Mouse (Mus musculus) spleen, adult 2 months (tissue): ENCODE measurements at regions not wholly inside any gene's neighbourhood (a gene's known extent, or its start where the extent isn't known, plus 50 kb on each side); places are given as distances from the start of the nearest gene placed in this dataset.

Source experiments
- DNase-seq, 2 experiments: peaks; one replicate each; pipeline versions ENCODE4 v3.0.0 to v3.0.0-alpha.2; 2012 to 2021; ENCODE audit warnings: low spot score in 2 of 2, low read depth in 1 of 2
- H3K27ac ChIP-seq: fragments of 200-500 bp; 2 replicates; pipeline ENCODE4 v1.5.1; 2012; ENCODE audit warnings: low read length, inconsistent platforms; ENCODE audit not compliant: insufficient read depth
- H3K27me3 ChIP-seq: fragments of 200-500 bp; 2 replicates; pipeline ENCODE4 v1.6.1; 2012; ENCODE audit warnings: mild to moderate bottlenecking, moderate library complexity, low read length, inconsistent platforms; ENCODE audit not compliant: control insufficient read depth, insufficient read depth
- H3K36me3 ChIP-seq: fragments of 200-500 bp; 2 replicates; pipeline ENCODE4 v1.6.1; 2012; ENCODE audit warnings: mild to moderate bottlenecking, low read length, inconsistent platforms; ENCODE audit not compliant: control insufficient read depth, insufficient read depth
- H3K4me1 ChIP-seq: fragments of 200-500 bp; 2 replicates; pipeline ENCODE4 v1.6.1; 2011; ENCODE audit warnings: inconsistent platforms; ENCODE audit not compliant: control insufficient read depth, insufficient read depth, insufficient read length
- H3K4me3 ChIP-seq: fragments of 200-500 bp; 2 replicates; pipeline ENCODE4 v1.5.1; 2011; ENCODE audit warnings: mild to moderate bottlenecking, inconsistent platforms; ENCODE audit not compliant: insufficient read depth, insufficient read length; ENCODE audit errors: extremely low read depth
- CTCF ChIP-seq: fragments of 200-500 bp; IDR thresholded peaks from 2 replicates; pipeline ENCODE4 v1.5.1; 2011; ENCODE audit warnings: mild to moderate bottlenecking, inconsistent platforms; ENCODE audit not compliant: insufficient read depth, insufficient read length, insufficient replicate concordance; ENCODE audit errors: extremely low read depth
- POLR2A ChIP-seq: fragments of 200-500 bp; IDR thresholded peaks from 2 replicates; pipeline ENCODE4 v1.6.1; 2011; ENCODE audit warnings: low read depth, low read length, inconsistent platforms
- WGBS: fragments of 180-500 bp; shearing (Covaris S2); methylation state at CpG from one replicate; pipeline ENCODE4 v1.1.7; 2018; 5-methylcytosine and 5-hydroxymethylcytosine counted together

GRCm38 (mm10) chr3:142963818-142964372 lies 82.1 kb upstream of the Pkn2 start:
- Histone ChIP-seq H3K4me3 (no peak overlapping the region), H3K27me3 (no peaks in the 10 kb centered on the region), H3K36me3 (no peaks in the 10 kb centered on the region), H3K4me1 (no peaks in the 10 kb centered on the region), H3K27ac (no peak overlapping the region)
- TF ChIP-seq CTCF = no peak
- no peak for DNase-seq
- 87% methylated on average over 4 of the region's 4 CpGs for WGBS

- no peak for TF ChIP-seq POLR2A
- no peak for TF ChIP-seq CTCF
- WGBS = 87% methylated on average over 8 of the region's 8 CpGs
- Histone ChIP-seq H3K27ac (no peak overlapping the region), H3K36me3 (no peaks in the 10 kb centered on the region), H3K4me3 (no peak overlapping the region), H3K27me3 (no peaks in the 10 kb centered on the region), H3K4me1 (no peaks in the 10 kb centered on the region)
- no peak for DNase-seq
Observed at GRCm38 (mm10) chr3:142957768-142958167, 76.0 kb upstream of the Pkn2 start.

- Histone ChIP-seq H3K36me3 (no peaks in the 10 kb centered on the region), H3K27ac (no peak overlapping the region), H3K4me3 (no peak overlapping the region), H3K4me1 (no peaks in the 10 kb centered on the region), H3K27me3 (no peaks in the 10 kb centered on the region)
- TF ChIP-seq POLR2A = no peak
- peak; percentile 18; the same call in 1 of the 2 replicates for TF ChIP-seq CTCF
- 55% methylated on average over 7 of the region's 7 CpGs for WGBS
- DNase-seq = peak; percentile 7 to 48
Observed at GRCm38 (mm10) chr3:142948771-142949170, 67.0 kb upstream of the Pkn2 start.

- Histone ChIP-seq H3K4me3 (no peak overlapping the region), H3K27me3 (no peaks in the 10 kb centered on the region), H3K4me1 (no peaks in the 10 kb centered on the region), H3K27ac (no peak overlapping the region), H3K36me3 (no peaks in the 10 kb centered on the region)
- 74% methylated on average over 6 of the region's 6 CpGs for WGBS
- DNase-seq = no peak
- no peak for TF ChIP-seq POLR2A
- no peak for TF ChIP-seq CTCF
Observed at GRCm38 (mm10) chr3:142941319-142942024, 59.7 kb upstream of the Pkn2 start.

GRCm38 (mm10) chr3:142940874-142941273 lies 59.1 kb upstream of the Pkn2 start:
- TF ChIP-seq POLR2A (no peak), CTCF (no peak)
- H3K4me3 ChIP-seq = no peak overlapping the region
- 0 out of 2 replicates have a peak, but pooled peaks cover 2% of the 10 kb centered on the region for H3K4me1 ChIP-seq
- no peaks in the 10 kb centered on the region for H3K27me3 ChIP-seq
- no peak overlapping the region for H3K27ac ChIP-seq
- no peaks in the 10 kb centered on the region for H3K36me3 ChIP-seq
- DNase-seq = no peak
- 81% methylated on average over 5 of the region's 5 CpGs for WGBS

- WGBS = 90% methylated on average over 1 of the region's 1 CpGs
- no peak overlapping the region for H3K4me3 ChIP-seq
Observed at GRCm38 (mm10) chr3:142939773-142940172, 58.0 kb upstream of the Pkn2 start.

GRCm38 (mm10) chr3:142935949-142936348 lies 54.1 kb upstream of the Pkn2 start:
- H3K27me3 ChIP-seq = no peaks in the 10 kb centered on the region
- no peak overlapping the region for H3K4me3 ChIP-seq
- DNase-seq = no peak
- no peak overlapping the region for H3K27ac ChIP-seq
- 0 out of 2 replicates have a peak, but pooled peaks cover 2% of the 10 kb centered on the region for H3K4me1 ChIP-seq
- TF ChIP-seq CTCF (no peak), POLR2A (no peak)
- no peaks in the 10 kb centered on the region for H3K36me3 ChIP-seq
- 43% methylated on average over 5 of the region's 5 CpGs for WGBS

More at GRCm38 (mm10) chr3:142939773-142940172, 58.0 kb upstream of the Pkn2 start:
- DNase-seq = no peak
- Histone ChIP-seq H3K4me1 (0 out of 2 replicates have a peak, but pooled peaks cover 2% of the 10 kb centered on the region), H3K36me3 (no peaks in the 10 kb centered on the region), H3K27ac (no peak overlapping the region), H3K27me3 (no peaks in the 10 kb centered on the region)
- TF ChIP-seq CTCF = no peak
- no peak for TF ChIP-seq POLR2A
